Mouse (Mus musculus) heart, adult 2 months (tissue): ENCODE measurements around the gene Pdgfa.

Experiments
- CTCF ChIP-seq: fragments of 200-600 bp; IDR thresholded peaks from 2 replicates; pipeline ENCODE4 v1.8.1; 2022; ENCODE audit warnings: antibody characterized with exemption, mild to moderate bottlenecking, moderate library complexity
- EP300 ChIP-seq: fragments of 200-500 bp; IDR thresholded peaks from 2 replicates; pipeline ENCODE4 v1.6.1; 2011; ENCODE audit warnings: low read depth, low read length, control low read depth; ENCODE audit not compliant: insufficient read depth
- POLR2A ChIP-seq: fragments of 200-500 bp; IDR thresholded peaks from 2 replicates; pipeline ENCODE4 v1.6.1; 2011; ENCODE audit warnings: mild to moderate bottlenecking, low read depth, low read length, control low read depth; ENCODE audit not compliant: insufficient read depth

DNA sequence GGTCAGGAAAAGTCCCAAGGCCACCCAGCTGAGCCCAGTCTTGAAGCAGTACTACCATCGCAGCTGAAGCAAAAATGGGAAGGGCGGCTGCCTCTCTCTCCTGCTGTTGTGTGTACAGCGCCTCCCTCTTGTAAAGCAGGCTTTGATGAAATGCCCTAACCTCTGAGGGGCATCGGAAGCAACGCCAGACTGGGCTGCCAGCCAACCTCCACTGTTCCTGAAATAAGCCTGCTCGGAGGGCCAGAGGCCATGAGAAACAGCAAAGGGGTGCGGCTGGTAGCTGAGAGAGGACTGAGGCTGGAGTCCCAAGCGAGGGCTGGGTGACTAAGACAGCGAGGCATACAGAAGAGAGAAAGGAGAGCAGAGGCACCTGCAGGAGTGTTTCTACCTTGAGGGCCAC lies 8.4 kb downstream of the Pdgfa start:
- TF ChIP-seq CTCF: peak; percentile 45
- 0 out of 2 replicates have a peak, but pooled peaks have one; percentile 41 for TF ChIP-seq EP300
- no peak for TF ChIP-seq POLR2A
